Mouse (Mus musculus) frontal cortex, adult (tissue): ENCODE measurements at regions not wholly inside any gene's neighbourhood (a gene's known extent, or its start where the extent isn't known, plus 50 kb on each side); places are given as distances from the start of the nearest gene placed in this dataset.
A peak's percentile ranks its signal among the peaks of the same experiment; 100 is the strongest.

Source experiments
- ATAC-seq: cut with Nextera tagmentation; 2 replicates; pipeline ENCODE4 v1.9.2; 2017; ENCODE audit warnings: mild to moderate bottlenecking, moderate library complexity, mixed read lengths; ENCODE audit not compliant: low TSS enrichment

DNA sequence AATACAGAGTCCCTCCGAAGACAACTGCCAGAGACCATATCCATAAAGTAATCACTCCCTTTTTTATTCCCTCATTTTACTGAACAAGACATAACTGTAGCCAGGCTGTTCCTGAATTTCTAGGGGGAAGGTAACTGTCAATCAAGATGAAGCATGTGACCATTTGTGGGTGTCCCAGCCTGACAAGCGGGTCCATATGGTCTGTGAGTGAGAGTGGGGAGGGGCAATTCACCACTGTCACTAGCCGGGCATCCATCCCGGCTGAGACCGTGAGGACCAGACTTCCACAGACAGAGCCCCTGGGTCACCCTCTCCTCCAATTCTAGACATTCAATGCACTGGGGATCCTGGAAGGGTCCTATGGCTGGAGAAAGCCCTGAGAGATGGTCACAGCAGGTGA lies 54.6 kb downstream of the Gm11733 start:
- ATAC-seq = no peak

DNA sequence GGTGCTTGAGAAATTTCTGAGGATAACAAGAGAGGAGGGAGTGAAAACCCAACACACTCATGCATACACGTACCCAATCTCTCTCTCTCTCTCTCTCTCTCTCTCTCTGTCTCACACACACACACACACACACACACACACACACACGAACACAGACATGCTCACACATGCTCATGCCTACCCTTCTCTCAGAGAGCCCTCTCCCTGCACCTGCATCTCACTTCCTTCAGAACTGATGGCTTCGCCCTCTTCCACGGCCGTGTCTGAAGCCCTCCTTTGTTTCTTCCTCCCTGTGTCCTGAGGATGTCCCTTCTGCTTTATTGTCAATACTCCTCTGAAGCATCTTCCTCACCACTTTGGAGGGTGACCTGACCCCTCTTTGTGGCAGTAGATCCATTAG lies 56.4 kb downstream of the Gm11733 start:
- no peak for ATAC-seq

DNA sequence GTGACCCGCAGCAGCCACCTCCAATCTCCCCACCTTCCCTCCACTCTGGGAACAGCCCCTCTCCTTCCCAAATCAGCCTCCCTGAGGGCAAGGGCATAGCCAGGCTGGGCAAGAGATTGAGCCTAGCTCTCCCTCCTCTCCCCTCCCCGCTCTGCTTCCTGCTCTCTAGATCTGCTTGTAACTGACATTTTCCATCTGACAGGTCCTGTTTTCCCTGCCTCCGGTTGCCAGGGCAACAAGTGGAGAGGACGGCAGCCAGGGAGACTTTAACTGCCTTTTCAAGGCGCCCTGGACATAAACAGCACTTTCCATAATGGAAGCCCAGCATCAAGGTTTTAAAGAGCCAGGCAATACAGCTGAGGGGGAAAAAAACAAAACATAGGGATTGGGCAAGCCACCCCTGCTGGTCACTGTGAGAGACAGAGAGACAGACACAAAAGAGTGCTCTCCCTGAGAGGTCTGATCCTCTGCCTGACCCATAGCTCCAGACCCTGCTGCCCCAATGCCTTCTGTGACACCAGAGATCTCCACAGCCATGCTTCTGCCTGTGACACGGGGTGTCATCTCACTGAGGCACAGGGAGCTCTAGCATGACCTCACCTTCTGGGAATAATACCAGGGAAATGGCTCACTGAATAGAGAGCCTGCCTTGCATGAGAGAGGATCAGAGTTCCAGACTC lies 57.2 kb downstream of the Gm11733 start:
- peak; percentile 16; the same call in 1 of the 2 replicates for ATAC-seq

DNA sequence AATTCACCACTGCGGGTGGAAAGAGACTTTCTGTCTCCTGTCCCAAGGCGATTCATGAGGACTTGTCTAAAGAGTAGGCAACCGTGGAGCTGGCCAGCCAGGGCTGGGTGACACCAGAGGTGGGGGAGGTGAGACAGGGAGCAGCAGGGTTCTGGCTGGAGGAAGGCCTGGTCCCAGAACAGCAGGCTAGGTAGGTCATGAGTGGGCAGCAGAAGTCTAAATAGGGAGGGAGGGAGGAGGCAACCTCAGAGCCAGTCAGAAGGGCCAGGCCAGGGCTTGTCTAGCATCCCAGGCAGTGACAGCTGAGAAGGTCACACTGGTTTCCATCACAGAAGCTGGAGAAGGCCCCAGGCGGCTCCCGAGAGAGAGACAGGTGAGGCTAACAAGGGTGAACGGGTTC lies 59.0 kb downstream of the Gm11733 start:
- no peak for ATAC-seq

DNA sequence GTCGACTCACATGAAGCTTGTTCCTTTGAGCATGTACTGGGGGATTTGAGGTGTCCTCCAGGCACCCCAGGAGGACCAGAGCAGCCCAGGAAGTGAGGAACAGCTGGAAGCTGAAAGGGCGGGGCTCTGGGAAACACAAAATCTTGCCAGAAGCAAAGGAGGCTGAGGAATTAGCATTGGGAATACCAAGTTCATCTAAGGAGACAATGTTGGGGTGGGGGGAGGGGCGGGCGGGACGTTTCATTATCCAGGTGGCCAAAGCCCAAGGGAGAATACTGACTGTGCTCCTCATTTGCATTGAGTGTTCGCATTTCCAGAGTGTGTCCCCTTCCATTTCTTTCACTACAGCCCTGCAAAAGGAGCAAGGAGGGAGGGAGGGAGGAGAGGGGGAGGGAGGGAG lies 60.3 kb downstream of the Gm11733 start:
- ATAC-seq = no peak

DNA sequence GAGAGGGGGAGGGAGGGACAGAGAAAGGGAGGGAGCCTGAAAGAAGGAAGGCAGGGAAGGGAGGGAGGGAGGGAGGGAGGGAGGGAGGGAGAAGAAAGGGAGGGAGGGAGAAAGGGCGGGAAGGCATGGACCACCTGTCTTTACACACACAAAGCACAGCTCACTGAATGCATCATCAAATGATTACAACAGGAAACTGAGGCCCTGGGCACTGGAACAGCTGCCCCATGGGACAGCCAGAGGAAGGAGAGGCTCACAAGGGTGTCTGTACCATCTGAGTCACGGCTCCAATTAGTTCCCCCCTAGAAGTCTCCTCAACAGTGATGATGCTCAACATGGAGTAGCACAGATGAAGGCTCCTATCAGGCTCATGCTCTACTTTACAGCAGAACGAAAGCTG lies 60.8 kb downstream of the Gm11733 start:
- ATAC-seq = no peak

DNA sequence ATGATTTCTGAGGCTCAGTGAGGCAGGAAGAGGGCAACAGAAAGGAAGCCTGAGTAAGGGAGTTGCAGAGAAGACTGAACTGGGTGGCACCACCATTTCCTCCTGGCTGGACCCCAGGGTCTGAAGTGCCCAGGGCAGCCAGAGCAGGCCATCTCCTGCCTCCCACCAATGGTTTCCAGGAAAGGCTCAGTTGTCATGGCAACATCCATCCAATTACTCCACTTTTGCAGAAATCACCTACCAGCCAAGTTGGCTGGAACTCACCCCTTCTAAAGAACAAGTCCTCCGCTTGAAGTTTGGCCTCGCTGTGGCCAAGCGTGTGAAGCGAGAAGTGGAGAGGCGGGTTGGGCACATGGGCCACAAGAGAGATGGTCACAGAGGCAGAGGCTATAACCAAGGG lies 67.8 kb downstream of the Gm11733 start:
- ATAC-seq = peak; percentile 44; the same call in 1 of the 2 replicates

DNA sequence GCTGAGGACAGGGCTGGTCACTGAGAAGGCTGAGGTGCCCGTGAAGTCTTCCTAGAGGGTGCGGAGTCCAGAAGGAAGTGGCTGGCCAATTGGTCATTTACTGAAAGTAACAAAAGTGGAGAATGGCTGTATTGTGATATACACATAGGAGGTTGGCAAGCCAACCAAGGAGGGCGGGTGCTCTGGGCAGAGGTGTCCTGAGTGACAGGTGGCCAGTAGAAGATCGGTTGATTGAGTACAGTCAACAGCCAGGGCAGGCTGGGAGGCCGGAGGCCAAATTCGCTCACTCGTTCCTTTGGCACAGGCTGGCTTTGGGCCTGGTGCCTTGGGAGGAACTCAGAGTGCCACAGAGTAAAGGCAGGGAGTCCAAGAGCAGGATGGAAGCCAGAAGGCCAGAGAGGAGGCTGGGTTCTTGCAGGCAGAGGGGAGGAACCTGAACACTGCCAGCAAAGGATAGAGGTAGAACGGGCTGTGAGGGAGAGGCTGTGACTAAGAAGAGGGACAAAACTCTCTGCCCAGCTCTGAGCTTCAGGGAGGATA lies 68.3 kb downstream of the Gm11733 start:
- no peak for ATAC-seq

DNA sequence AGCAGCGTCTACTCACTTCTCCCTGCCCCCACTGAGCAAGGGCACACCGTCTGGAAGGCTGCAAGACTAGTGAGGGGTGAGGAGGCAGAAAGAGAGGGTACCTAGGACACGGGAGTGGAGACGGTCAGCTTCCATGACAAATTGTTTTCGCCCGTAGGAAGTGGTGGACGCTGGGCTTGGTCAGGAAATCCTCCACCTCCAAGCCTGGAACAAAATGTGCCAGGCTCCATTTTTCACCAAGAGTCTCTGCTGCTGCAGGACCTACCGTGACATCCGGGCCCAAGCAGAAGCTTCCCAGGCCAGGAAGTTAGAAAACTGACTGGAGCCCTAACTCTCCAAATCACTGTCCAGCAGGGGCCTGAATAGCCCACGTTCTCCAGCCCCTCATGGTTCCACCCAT lies 69.9 kb downstream of the Gm11733 start:
- ATAC-seq = no peak

DNA sequence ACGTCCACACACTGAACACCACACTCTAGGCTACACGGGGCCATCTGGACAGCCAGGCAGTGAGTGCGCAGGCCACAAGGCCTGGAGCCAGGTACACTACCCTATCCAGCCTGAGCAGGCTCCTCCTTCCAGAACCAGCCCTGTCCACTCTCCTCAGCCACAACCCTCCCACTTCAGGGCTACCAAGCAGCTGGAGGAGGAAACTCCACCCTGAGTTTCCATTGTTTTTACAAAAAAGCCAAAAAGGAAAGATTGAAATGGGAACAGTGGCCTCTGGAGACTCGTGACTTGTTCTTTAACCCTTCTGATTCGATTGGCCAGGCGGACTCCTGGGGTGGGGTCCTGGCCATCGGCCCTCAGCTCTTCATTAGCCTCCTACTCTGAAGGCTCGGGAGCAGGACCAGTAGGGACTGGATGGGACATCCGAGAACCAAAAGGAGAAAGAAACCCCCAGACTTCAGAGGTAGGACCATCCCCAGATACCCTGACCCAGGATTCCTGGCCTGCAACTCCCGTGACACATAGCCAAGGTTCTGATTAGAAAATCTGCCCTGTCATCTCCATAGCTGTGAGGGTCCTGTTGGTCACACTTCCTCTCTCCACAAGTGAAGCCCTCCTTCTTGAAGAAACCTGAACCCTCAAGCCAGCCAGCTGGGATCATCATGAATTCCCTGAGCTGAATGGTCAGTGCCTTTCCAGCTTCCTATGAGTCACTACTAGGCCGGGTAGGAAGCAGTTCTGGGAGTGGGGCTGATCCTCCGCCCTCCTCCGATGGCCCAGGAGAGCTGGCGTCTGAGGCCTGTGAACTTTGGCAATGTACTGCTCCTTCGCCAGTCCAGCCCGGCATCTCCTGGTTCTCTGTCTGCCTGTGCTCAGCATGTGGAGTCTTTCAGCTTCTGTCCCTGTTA lies 73.6 kb downstream of the Gm11733 start:
- ATAC-seq = no peak

DNA sequence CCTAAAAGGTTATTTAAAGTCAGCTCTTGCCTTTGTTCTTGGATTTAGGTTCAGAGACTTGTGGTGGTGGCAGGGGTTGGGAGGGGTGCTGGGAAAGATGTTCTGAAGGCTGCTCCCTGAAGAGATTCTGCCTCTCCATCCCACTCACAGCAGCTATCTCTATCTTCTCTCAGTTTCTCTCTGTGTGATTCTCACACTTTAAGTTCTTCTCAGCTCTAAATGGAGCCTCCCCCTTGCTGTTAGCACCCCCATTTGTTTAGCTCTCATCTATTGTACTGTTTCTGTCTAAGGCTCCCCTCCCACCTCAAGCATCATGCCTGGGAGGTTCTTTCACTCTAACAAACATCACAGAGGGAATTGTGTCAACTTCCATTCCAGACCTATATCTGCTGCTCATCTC lies 75.7 kb downstream of the Gm11733 start:
- peak; percentile 90 for ATAC-seq

DNA sequence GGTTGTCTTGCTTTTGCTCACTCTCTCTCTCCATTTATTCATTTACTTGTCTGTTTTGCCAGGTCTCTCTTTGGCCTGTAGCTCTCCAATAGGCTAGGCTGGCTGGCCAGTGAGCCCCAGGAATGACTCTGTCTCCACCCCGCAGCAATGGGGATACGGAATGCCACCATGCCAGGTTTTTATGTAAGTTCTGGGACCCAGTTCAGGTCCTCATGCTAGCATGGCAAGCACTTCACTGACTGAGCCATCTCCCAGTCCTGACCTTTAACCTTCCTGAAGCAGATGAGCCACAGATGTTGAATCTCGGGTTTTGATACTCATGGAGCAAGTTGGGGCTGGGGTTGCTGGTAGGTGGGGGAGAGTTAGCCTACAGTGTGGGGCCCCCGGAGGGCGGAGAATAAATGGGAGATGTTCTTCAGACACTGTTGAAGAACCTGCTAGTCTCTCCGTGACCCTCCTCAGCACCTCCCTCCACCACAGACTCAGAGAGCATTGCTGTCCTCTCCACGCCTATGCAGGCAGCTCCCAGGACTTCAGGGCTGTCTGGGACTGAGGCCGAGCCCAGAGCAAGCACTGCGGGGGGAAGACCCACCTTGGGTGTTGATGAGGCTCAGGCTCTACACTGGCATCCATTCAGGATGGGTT lies 83.9 kb downstream of the Gm11733 start:
- no peak for ATAC-seq

DNA sequence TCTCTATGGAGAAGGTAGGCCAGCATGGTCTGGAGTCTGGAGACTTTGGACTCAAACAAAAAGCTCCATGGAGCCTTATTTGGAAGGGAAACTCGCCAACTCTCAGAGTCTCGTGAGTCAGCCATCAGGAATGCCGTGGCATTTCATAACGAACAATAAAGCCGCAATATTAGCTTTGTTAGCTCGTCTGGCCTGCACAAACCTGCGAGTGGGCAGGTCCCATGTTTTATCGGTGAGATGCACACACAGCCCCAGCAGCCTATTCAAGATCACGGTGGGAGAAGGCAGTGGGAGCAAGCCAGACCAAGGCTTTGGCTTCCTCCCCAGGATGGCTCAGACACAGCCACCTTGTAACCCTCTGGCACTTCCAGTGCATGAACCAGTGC lies 84.4 kb downstream of the Gm11733 start:
- ATAC-seq = no peak

DNA sequence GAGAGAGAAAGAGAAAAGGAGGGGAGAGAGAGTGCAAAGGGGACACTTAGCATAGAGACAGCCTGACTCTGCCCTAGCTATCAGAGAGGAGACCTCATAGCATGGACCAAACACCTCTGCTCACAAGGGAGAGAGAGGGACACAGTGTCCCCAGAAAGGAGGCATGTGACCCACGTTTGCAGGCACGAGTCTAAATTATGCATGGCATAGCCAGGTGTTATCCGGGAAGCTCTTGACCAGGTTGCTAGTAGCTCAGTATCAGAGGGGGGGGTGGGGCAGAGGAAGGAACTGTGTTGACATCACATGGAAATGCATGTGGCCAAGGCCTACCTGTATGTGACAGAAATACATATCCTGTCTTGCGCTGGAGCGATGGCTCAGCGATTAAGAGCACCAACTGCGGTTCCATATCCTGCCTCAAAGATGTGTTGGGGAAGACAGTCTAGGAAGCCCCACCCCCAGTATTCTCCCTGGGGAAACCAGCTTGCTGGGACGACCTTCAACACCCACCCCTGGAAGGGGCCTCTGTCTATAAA lies 84.5 kb upstream of the Tnrc6c start:
- ATAC-seq = no peak

DNA sequence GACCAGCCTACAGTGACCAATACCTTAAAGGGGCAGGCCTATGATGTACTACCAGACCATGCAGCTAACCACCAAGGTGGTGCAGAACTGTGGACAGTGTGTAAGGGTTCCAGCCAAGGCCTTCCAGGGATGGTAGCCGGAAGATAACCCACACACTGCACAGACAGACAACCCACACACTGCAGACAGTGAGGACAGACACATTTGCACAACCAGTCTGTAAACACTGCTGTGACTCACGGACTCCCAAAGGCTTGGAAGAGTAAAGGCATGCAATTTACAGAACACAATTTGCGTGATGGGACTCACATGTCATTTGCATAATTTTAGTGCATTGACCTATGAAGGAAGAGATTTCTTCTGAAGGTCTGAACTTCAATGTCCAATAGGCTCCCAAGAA lies 82.2 kb upstream of the Tnrc6c start:
- peak; percentile 55; the same call in 1 of the 2 replicates for ATAC-seq

DNA sequence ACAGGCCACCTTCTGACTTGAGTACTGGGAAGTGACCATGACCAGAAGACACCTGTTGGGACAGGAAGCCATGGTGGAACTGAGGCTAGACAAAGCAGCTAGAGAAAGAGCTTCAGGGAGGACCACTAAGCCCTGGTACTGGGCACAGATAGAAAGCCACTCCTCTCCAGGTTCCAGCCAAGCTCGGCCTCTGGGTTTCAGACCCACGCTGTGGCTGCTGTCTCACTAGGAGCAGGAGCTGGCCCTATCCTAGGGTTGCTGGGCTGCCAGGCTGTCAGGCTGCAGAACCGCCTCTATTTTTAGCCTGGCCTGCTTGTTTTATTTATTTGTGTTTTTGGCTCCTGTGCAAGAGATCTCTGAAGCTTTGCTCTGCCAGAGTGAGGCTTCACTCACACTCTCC lies 79.4 kb upstream of the Tnrc6c start:
- peak; percentile 64; the same call in 1 of the 2 replicates for ATAC-seq

DNA sequence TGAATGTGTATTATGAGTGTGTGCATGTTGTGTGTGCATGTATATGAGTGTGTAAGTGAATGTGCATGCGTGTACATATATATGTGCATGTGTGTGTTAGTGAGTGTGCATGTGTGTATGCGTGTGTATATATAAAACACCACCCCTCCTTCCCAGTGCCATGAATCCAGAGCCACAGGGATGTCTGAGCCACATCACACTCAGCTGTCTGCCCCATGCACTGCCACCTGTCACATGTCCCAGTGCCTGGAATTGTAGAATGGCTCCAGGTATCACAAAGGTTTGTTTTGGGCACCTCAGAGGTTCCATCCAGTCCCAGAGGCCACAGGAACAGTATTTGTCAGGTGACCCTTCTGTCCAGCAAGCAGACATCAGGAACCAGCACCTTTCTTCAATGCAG lies 75.0 kb upstream of the Tnrc6c start:
- ATAC-seq = no peak

DNA sequence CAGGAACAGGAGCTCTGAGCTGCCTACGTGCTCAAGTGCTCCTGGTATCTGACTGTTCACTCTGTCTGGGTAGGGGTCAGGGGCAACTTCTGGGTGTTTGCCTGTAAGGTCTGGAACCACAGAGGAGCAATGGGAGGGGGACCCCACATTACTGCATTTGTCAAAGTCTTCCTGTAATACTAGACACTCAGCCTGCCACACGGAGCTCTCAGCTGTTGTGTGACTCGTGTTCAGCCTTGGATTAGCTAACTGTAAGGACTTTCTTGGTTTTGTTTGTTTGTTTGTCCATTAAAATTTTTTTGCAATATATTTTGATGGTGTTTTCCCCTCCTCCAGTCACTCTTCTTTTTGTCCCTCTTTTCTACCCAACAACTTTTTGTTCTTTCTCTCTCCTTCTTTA lies 74.4 kb upstream of the Tnrc6c start:
- ATAC-seq = no peak

DNA sequence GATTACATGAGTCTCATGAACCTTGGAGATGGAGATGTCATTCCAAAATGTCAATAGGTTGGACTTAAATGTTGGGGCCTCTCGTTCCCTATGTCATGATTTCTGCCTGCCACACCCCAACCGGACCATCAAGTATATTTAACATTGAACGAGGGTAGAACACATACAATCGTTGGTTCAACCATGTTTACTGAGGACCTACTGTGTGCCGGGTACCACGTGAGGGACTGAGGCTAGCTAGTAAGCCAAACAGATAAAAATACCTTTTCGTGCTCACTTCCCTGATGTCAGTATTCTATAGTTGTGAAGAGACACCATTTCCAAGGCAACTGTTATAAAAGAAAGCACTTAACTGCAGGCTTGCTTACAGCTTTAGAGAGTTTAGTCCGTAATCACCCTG lies 70.6 kb upstream of the Tnrc6c start:
- no peak for ATAC-seq

DNA sequence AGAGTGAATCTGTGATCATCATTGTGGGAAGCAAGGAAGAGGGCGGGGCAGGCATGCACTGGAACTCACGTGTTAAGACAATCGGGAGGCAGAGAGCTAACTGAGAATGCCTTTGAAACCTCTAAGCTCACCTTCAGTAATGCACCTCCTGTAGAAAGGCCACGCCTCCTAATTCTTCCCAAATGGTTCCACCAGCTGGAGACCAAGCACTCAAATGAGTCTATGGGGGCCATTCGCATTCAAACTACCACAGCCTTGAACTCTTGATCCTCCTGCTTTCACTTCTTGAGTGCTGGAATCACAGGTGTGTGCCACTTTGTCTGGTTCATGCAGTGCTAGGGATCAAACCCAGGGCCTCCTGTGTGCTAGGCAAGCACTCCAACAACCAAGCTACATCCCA lies 68.5 kb upstream of the Tnrc6c start:
- ATAC-seq = no peak

DNA sequence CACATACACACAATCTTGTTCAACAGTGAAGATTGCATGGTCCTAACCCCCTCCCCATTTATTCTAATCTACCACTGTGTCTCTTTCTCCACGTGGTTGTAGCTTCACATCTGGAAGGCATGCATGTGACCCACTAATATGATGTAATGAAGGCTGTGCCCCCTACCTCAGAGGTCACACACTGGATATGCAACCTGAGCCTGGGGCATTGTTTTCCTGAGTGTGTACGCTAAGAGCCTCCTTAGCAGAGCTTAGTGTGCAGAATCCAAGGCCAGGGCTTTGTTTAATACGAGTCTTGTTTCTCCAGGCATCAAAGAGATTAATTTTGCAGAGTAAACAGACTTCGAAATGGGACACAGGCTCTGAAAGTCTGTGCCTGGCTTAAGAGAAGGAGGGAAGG lies 68.0 kb upstream of the Tnrc6c start:
- no peak for ATAC-seq

DNA sequence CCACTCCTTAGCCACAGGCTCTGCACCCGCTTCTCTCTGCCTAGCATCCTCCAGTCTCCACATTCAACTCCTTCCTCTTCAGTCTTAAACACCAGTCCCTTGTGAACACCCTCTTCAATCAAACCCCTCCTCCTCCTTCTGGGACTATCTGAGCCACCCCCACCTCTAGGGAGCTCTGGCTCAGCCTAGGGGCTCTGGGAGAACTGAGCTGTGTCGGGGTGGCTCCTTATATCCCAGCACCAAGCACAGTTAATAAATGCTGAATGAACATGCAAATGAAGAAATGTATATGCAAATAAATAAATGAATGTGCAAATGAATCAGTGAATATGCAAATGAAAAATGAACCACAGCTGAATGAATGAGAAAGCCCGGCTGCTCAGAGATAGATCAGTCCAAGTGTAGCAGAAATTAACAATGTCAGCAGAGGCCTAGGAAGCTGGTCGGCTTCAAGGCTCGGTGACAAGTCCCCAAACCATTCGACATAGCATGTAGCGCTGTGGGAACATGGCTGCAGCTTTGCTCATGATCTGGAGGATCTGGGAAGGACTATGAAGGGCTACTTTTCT lies 67.1 kb upstream of the Tnrc6c start:
- 0 out of 2 replicates have a peak, but pooled peaks have one; percentile 23 for ATAC-seq
